Mouse (Mus musculus) retina, embryonic 14.5 days (tissue): ENCODE data around the gene Dapk1.

Experiments used
- DNase-seq: peaks from one replicate; pipeline ENCODE4 v3.0.0-alpha.2; 2015; ENCODE audit warnings: low spot score

Gene Dapk1

GRCm38 (mm10) chr13:60740248-60740647, 138.5 kb downstream of the Dapk1 start:
- DNase-seq, result no peak

DNA sequence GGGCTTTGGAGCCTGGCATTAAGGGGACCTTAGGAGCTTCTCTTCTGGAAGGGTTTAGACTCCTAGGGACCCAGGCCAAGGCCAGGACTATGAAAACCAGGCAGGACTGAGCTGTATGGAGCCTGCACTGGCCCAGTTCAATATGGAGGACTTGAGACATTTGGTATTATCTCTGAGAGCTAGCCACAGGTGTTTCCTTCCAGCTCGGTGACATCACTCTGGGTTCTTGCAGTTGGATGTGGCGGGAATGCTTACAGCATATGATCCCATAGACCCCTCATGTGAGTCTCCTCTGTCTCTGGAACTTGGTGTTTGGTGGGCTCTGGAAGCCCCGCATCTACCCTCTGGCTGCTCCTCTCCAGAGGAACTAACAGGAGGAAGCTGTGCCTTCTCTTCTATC, 140.9 kb downstream of the Dapk1 start:
- DNase-seq, result no peak

GRCm38 (mm10) chr13:60743381-60744077, 141.8 kb downstream of the Dapk1 start:
- DNase-seq, result no peak

DNA sequence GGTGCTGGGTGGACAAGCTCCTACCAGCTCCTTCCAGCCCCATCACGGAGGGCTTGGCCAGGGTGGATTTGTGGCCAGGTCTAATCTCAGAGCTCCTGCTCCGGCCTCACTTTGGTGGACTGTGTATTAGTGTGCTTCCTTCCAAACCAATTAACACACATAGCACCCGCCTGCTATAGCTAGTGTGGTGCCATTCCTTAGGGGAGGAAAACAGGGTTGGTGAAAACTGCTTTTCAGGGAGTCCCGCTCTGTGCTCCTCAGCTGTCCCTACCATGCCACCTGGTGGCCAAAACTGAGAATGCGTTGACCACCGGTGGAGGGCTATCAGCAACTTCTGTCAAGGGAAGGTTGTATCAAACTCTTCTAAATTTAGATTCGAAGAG, 142.3 kb downstream of the Dapk1 start:
- DNase-seq, result peak; percentile 86

DNA sequence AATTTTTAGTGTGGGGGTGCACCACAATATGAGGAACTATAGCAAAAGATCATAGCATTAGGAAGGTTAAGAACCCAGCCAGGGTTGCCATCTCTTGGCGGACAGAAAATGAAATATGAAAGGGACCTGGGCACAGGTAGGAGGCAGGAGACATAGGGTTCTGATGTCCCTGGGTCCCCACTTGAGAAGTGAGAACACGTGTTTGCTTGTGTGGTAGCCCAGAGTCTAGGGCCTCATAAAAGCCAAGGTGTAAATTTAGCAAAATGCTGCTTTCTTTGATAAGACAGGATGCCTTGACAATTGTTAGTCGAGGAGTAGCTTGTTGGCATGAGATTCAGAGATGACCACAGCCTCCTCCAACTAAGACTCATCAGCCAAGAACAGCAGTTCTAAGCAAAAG, 143.0 kb downstream of the Dapk1 start:
- DNase-seq, result no peak

- DNase-seq, result no peak
These were observed 143.6 kb downstream of the Dapk1 start for GRCm38 (mm10) chr13:60745358-60745757.

DNA sequence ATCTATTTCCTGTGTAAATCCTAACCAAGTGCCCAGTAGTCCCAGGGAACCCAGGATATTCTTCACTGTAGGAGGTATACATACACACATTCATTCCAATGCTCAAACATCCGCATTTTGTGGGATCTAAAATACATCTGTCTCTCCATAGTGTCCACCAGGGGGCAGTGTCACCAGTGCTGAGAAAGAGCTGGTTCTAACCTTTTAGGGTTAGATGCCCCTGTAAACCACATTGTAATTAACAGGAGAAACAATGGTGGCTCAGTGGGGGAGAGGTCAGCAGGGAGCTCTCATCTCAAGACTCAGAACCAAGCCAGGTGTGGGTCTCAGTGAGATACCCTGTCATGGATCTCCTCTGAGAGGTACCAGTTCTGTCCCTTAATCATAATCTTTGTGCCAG, 144.5 kb downstream of the Dapk1 start:
- peak; percentile 80 for DNase-seq

GRCm38 (mm10) chr13:60747201-60747600, 145.5 kb downstream of the Dapk1 start:
- DNase-seq, result no peak

DNA sequence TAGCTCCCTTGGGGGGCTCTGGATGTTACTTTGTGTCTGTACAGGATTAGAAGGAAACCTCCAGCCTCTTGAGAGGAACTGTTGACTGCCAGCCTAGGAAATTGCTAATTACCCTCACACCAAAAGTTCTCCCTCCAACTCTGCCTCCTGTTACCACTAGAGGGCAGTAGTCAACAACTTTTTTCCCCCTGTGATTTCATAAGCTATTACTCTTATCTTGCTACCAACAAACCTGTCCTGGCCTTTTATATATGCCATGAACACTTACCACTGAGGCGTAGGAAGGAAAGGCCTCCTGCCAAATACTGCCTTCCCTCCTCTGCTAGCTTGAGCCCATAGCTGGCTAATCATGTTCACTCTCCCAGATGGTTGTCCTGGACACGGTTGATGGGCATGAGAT, 146.8 kb downstream of the Dapk1 start:
- DNase-seq, result peak; percentile 66

DNA sequence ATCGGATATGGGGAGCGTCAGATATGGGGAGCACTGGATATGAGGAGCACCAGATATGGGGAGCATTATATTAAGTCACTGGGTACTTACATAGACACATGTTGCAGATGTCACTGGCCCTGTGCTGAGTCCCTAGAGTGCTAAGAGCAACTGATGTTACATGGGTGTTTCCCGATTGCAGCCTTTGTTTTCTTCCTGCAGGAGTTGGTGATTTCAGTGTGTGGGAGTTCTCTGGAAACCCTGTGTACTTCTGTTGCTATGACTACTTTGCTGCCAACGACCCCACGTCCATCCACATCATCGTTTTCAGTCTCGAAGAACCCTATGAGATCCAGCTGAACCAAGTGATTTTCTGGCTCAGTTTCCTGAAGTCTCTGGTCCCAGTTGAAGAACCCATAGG, 149.2 kb downstream of the Dapk1 start:
- no peak for DNase-seq

- no peak for DNase-seq
These were observed 151.5 kb downstream of the Dapk1 start for GRCm38 (mm10) chr13:60753216-60753615.

DNA sequence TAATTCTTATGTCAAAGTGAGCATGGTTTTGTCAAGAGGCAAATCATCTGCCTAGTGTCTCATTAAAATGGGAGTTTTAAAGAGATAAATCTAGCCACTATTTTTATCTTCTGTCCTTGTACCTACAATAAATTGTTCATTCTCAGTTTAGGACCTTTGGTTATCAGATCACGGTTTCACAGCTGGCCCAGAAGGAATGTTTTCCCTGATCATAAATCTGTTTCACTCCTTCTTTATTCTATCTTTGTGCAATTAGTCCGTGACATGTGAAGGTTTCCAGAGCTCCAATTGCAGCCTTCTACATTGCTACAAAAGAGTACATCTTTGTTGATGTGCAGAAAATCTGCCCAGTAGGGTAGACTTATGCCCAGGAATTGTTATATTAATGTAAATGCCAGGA, 153.5 kb downstream of the Dapk1 start:
- no peak for DNase-seq

- DNase-seq, result no peak
These were observed 155.5 kb downstream of the Dapk1 start for GRCm38 (mm10) chr13:60757292-60757691.

GRCm38 (mm10) chr13:60759136-60759535, 157.4 kb downstream of the Dapk1 start:
- DNase-seq, result peak; percentile 73

- DNase-seq, result no peak
These were observed 158.6 kb downstream of the Dapk1 start for GRCm38 (mm10) chr13:60760392-60760791.

DNA sequence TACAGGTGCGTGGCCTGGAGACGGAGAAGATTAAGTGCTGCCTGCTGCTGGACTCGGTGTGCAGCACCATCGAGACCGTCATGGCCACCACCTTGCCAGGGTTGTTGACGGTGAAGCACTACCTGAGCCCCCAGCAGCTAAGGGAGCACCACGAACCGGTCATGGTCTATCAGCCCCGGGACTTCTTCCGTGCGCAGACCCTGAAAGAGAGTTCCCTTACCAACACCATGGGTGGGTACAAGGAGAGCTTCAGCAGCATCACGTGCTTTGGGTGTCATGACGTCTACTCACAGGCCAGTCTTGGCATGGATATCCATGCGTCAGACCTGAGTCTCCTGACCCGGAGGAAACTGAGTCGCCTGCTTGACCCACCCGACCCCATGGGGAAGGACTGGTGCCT, 159.4 kb downstream of the Dapk1 start:
- DNase-seq, result no peak

DNA sequence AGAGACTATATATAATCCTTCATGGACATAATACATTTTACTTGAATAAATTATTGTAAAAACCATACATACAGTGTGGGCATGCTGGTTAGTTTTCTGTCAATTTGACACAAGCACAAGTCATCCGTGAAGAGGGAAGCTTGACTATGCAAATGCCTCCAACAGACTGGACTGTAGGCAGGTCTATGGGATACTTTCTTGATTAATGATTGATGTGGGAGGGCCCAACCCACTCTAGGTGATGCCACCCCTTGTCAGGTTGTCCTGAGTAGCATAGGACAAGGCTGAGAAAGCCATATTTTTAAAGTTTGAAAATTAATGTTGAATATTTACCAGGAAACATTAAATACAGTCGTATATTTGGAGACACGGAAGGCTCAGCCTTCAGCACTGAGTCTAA, 178.8 kb downstream of the Dapk1 start:
- no peak for DNase-seq

GRCm38 (mm10) chr13:60783301-60783700, 181.6 kb downstream of the Dapk1 start:
- DNase-seq, result no peak

GRCm38 (mm10) chr13:60786264-60786663, 184.5 kb downstream of the Dapk1 start, which contains the start of gene BC051665:
BC051665 (minus strand) TSS chr13:60786364.
- no peak for DNase-seq

DNA sequence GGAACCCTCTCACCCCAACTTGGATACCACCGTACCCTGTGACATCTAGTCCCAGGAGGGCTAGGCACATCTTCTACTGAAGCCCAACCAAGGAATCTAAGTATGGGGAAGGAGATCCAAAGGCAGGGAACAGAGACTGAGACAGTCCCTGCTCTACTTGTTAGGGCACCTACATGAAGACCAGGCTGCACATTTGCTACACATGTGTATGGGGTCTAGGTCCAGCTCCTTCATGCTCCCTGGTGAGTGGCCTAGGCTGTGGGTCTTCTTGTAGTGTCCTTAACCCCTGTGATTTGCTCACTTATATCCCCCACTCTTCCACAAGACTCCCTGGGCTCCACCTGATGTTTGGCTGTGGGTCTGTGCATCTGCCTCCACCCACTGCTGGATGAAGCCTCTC, 187.7 kb downstream of the Dapk1 start:
- DNase-seq, result no peak

DNA sequence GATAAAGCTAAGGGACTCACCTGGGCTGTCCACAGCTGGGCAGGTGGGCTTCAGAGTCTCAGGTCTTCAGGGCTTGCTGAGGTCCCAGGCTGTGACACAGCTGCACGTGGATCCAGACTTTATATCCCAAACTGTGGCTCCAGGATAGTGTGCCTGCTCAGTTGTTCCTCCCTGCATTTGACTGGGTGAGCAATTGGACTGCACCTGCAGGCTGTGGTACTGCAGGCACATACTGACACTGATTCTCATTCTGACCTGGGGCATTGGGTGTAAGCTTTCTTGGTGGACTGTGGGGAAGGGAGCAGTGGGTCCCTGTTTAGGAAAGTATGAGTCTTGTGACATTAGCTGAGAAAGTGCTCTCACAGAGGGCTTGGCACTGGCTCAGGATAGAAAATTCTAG, 201.0 kb downstream of the Dapk1 start, which contains the start of gene Ctsll3:
Ctsll3 (minus strand) TSS at position 101 of the 400 bp plus-strand sequence.
- no peak for DNase-seq

DNA sequence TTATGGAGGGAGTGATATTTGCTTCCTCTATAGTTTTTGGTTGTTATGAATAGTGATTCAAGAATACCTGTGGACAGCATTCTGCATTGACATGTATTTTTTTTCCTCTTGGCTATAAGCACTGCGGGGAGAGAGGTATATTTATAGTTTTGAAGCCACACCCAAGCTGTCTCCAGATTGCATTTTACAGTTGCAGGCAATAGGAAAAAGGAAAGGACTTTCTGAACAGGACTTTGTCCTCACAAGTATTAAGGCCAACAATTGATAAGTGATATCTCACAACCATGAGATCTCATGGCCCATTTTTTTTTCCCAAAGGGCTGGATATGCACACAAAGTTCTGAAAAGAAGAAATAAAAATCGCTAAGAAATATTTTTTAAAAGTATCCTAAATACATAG, 207.9 kb downstream of the Dapk1 start:
- DNase-seq, result no peak

DNA sequence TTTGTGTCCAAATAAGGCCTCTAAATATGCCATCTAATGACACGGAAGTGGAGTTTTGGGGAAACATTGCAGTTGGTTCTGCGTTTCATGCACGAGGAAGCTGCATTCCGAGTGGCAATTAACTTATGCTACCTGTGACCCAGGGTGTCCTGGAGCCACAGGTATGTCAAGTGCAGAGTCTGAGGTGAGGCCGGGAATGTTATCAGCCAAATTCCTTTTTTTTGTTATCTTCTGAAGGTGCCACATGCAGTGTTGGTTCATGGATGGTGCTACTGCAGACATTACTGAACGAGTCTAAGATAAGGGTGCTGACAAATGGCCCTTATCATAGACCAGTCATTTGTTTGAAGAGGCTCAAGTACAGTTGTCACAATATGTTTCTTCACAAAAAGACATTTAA, 211.0 kb downstream of the Dapk1 start:
- no peak for DNase-seq
